In the genomic region with DNA sequence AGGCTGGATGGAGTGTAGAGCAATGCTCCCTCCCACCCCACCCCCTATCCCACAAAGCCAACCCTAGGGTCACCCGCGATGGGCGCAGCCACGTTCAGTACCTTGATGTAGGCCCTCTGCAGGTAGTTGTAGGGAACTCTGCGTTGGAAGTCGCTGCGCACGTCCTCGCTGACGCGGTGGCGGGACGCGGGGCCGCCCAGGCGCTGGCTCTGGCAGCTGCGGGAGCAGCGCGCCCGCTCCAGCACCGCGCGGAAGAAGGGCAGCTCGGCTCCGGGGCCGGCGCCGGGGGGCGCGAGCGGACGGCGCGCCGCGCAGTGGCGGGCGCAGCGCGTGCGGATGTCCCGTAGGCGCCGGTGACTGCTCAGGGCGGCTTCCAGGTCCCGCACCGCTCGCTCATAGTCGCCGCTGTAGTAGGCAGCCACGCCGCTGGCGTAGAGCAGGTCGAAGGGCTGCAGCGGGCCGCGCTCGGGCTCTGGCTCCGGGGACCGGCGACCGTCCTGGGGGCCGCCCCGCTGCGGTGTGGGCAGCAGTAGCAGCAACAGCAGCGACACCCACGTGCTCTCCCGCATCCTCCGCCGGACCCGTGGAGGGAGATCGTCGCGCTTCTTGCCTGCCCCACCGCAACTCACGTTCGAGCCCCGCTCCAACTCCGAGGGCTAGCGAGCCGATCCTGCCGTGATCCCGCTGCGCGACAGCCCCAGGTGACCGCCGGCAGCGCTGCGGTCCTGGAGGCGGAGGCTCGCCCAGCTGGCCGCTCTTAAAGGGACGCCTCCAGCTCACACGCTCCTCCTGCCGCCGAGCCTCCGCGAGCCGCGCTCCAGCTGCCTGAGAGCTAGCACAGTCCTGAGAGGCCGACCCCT, we compare ENCODE assay signal across 8 mouse cellular contexts. TPM values are rescaled to one million over a fixed set of nuclear protein-coding genes. Genes with fewer than 3 reads are reported as not detected.
DNase-seq lines count a peak whose midpoint lies in the region; ATAC-seq and TF ChIP-seq lines count a peak whose summit lies in the region.

A gene (minus strand): TSS at position 670 of the 860 bp plus-strand sequence.

- H3K27me3 ChIP-seq in embryonic facial prominence, embryonic 12.5 days, result no peaks in the 10 kb centered on the region
- H3K27me3 ChIP-seq in kidney, adult 2 months (replicated peaks; ENCODE audit: control insufficient read depth, insufficient read depth, low read length), result no peaks in the 10 kb centered on the region
- no peaks in the 10 kb centered on the region for H3K27me3 ChIP-seq in limb, embryonic 11.5 days (ENCODE audit: control insufficient read depth, insufficient read depth, low read length)
- peaks cover 30% of the 10 kb centered on the region for H3K27me3 ChIP-seq in midbrain, embryonic 12.5 days
- no peaks in the 10 kb centered on the region for H3K27me3 ChIP-seq in stomach, embryonic 15.5 days (replicated peaks)

- DNase-seq in cerebellum, adult 9-10 months, result no peak
- peak; percentile 28 for DNase-seq in heart, adult 8-10 months (ENCODE audit: low spot score)
- peak; percentile 85 for DNase-seq in kidney, adult 2 months
- DNase-seq in limb, embryonic 11.5 days (ENCODE audit: low spot score), result peak; percentile 85

- peak within 1 kb of the TSS; percentile 75 for H3K9ac ChIP-seq in embryonic facial prominence, embryonic 12.5 days
- peak within 1 kb of the TSS; percentile 70 for H3K9ac ChIP-seq in limb, embryonic 11.5 days (ENCODE audit: low read length)
- H3K9ac ChIP-seq in midbrain, embryonic 12.5 days (replicated peaks), result peak within 1 kb of the TSS; percentile 40
- peak within 1 kb of the TSS; percentile 60 for H3K9ac ChIP-seq in stomach, embryonic 15.5 days

- H3K4me3 ChIP-seq in embryonic facial prominence, embryonic 12.5 days, result peak within 1 kb of the TSS; percentile 69
- H3K4me3 ChIP-seq in kidney, adult 2 months (ENCODE audit: insufficient read depth, low read depth, low read length), result peak within 1 kb of the TSS; percentile 86
- H3K4me3 ChIP-seq in limb, embryonic 11.5 days (ENCODE audit: low read depth, low read length), result peak within 1 kb of the TSS; percentile 57
- peak within 1 kb of the TSS; percentile 63 for H3K4me3 ChIP-seq in midbrain, embryonic 12.5 days
- peak within 1 kb of the TSS; percentile 71 for H3K4me3 ChIP-seq in stomach, embryonic 15.5 days (replicated peaks)

- peaks cover 20% of the 10 kb centered on the region for H3K4me1 ChIP-seq in embryonic facial prominence, embryonic 12.5 days
- H3K4me1 ChIP-seq in kidney, adult 2 months (ENCODE audit: control insufficient read depth, insufficient read depth, low read length), result peaks cover 20% of the 10 kb centered on the region; the same call in 1 of the 2 replicates
- H3K4me1 ChIP-seq in limb, embryonic 11.5 days (ENCODE audit: control insufficient read depth, insufficient read depth, low read length), result no peaks in the 10 kb centered on the region
- H3K4me1 ChIP-seq in midbrain, embryonic 12.5 days, result peaks cover 5% of the 10 kb centered on the region; the same call in 1 of the 2 replicates
- peaks cover 10% of the 10 kb centered on the region for H3K4me1 ChIP-seq in stomach, embryonic 15.5 days

- peaks cover 5% of the 10 kb centered on the region; the same call in 1 of the 2 replicates for H3K9me3 ChIP-seq in embryonic facial prominence, embryonic 12.5 days
- H3K9me3 ChIP-seq in limb, embryonic 11.5 days (ENCODE audit: control insufficient read depth, low read length), result no peaks in the 10 kb centered on the region
- H3K9me3 ChIP-seq in midbrain, embryonic 12.5 days, result no peaks in the 10 kb centered on the region
- no peaks in the 10 kb centered on the region for H3K9me3 ChIP-seq in stomach, embryonic 15.5 days

- TF ChIP-seq CTCF in kidney, adult 2 months (conservative IDR thresholded peaks at IDR 0.05; ENCODE audit: insufficient read depth, insufficient read length, low read depth, low read length), result peak; percentile 49; the same call in 1 of the 2 replicates

- H3K36me3 ChIP-seq in embryonic facial prominence, embryonic 12.5 days, result no peaks in the 10 kb centered on the region
- no peaks in the 10 kb centered on the region for H3K36me3 ChIP-seq in kidney, adult 2 months (ENCODE audit: control insufficient read depth, insufficient read depth, low read length)
- no peaks in the 10 kb centered on the region for H3K36me3 ChIP-seq in limb, embryonic 11.5 days (ENCODE audit: control insufficient read depth, insufficient read depth, low read length)
- H3K36me3 ChIP-seq in midbrain, embryonic 12.5 days, result no peaks in the 10 kb centered on the region
- no peaks in the 10 kb centered on the region for H3K36me3 ChIP-seq in stomach, embryonic 15.5 days

- H3K4me2 ChIP-seq in embryonic facial prominence, embryonic 12.5 days (replicated peaks), result peak within 1 kb of the TSS; percentile 74
- H3K4me2 ChIP-seq in limb, embryonic 11.5 days (ENCODE audit: low read depth, severe bottlenecking), result peak within 1 kb of the TSS; percentile 67
- peak within 1 kb of the TSS; percentile 72 for H3K4me2 ChIP-seq in midbrain, embryonic 12.5 days (replicated peaks)
- peak within 1 kb of the TSS; percentile 85 for H3K4me2 ChIP-seq in stomach, embryonic 15.5 days

- H3K27ac ChIP-seq in embryonic facial prominence, embryonic 12.5 days, result peak within 1 kb of the TSS; percentile 82
- peak within 1 kb of the TSS; percentile 92 for H3K27ac ChIP-seq in kidney, adult 2 months (ENCODE audit: insufficient read depth, low read depth, low read length)
- peak within 1 kb of the TSS; percentile 70 for H3K27ac ChIP-seq in limb, embryonic 11.5 days (replicated peaks; ENCODE audit: low read depth, low read length)
- H3K27ac ChIP-seq in midbrain, embryonic 12.5 days (replicated peaks), result 0 out of 2 replicates have a peak within 1 kb of the TSS, but pooled peaks have one; percentile 10
- H3K27ac ChIP-seq in stomach, embryonic 15.5 days, result peak within 1 kb of the TSS; percentile 91

- WGBS in embryonic facial prominence, embryonic 12.5 days, result under 1% methylated on average over 88 of the region's 101 CpGs
- WGBS in kidney, adult 2 months, result under 1% methylated on average over 101 of the region's 101 CpGs
- under 1% methylated on average over 69 of the region's 101 CpGs for WGBS in limb, embryonic 11.5 days
- WGBS in midbrain, embryonic 12.5 days, result under 1% methylated on average over 73 of the region's 101 CpGs
- WGBS in stomach, embryonic 15.5 days, result under 1% methylated on average over 98 of the region's 101 CpGs

- ATAC-seq in cerebellum, adult (ENCODE audit: insufficient number of reproducible peaks, low FRiP score, low TSS enrichment), result peak; percentile 50
- ATAC-seq in embryonic facial prominence, embryonic 12.5 days (ENCODE audit: insufficient number of reproducible peaks, insufficient read depth, low FRiP score, low TSS enrichment), result peak; percentile 91
- peak; percentile 87 for ATAC-seq in limb, embryonic 11.5 days (ENCODE audit: insufficient number of reproducible peaks, low FRiP score, low TSS enrichment, low read depth)
- ATAC-seq in midbrain, embryonic 12.5 days (ENCODE audit: low FRiP score, low read depth), result peak; percentile 94
- ATAC-seq in stomach, embryonic 15.5 days (ENCODE audit: insufficient read depth, low FRiP score, low read depth), result peak; percentile 92

- TF ChIP-seq POLR2A in kidney, adult 2 months (IDR thresholded peaks at IDR 0.05; ENCODE audit: low read depth, low read length), result no peak

RNA-seq across cellular contexts. Expression of the gene that starts here (rescaled TPM):
- 4.4 and 6.5 TPM in 2 replicates for polyA plus RNA-seq in embryonic facial prominence, embryonic 12.5 days (2016; fragmentation: Nextera tagmentation; extraction: Ambion mirVana)
- 1 to 10 TPM; 2.6 to 4.6 (median 3.6) TPM for total RNA-seq in heart, adult 8-10 months (2022)
- polyA plus RNA-seq in kidney, adult 2 months (2012; rRNA removed), result 54.0 and 60.1 TPM in 2 replicates
- polyA plus RNA-seq in limb, embryonic 11.5 days (2014; fragmentation: Nextera tagmentation; extraction: Ambion mirVana), result 5.2 and 5.3 TPM in 2 replicates
- polyA plus RNA-seq in midbrain, embryonic 12.5 days (2016; fragmentation: Nextera tagmentation; extraction: Ambion mirVana), result 0.79 and 1.4 TPM in 2 replicates
- polyA plus RNA-seq in stomach, embryonic 15.5 days (2015; fragmentation: Nextera tagmentation; extraction: Ambion mirVana), result 4.9 and 5.5 TPM in 2 replicates

Comparison
In these comparisons a context has a peak if more than half of its experiments do, and no peak if none do; other contexts are left out.
1. H3K27ac ChIP-seq: peak in every context shown above with its lines; median percentile 92 in kidney, adult 2 months; 91 in stomach, embryonic 15.5 days; 82 in embryonic facial prominence, embryonic 12.5 days; 70 in limb, embryonic 11.5 days; 10 in midbrain, embryonic 12.5 days.